Mouse (Mus musculus) urinary bladder, postnatal 36 days (tissue): ENCODE measurements around the gene Siah1a.

ENCODE experiments used
- DNase-seq, 2 experiments: peaks; one replicate each; pipeline ENCODE4 v3.0.0; 2022; ENCODE audit warnings: low spot score in 2 of 2, mixed read lengths in 1 of 2

The Siah1a gene

GRCm38 (mm10) chr8:86745221-86745934, at the start of gene Siah1a, which contains the start of gene Gm10638:
Gene Siah1a (minus strand): TSS chr8:86745934.
Gene Gm10638 (plus strand): TSS chr8:86745699.
- peak; percentile 64 to 65 for DNase-seq

- DNase-seq: no peak
Measured at GRCm38 (mm10) chr8:86794716-86795115, 49.0 kb upstream of the Siah1a start.

GRCm38 (mm10) chr8:86791542-86791941, 45.8 kb upstream of the Siah1a start:
- DNase-seq: no peak

GRCm38 (mm10) chr8:86789576-86789975, 43.8 kb upstream of the Siah1a start:
- no peak for DNase-seq

- DNase-seq: peak in 1 of 2 experiments; percentile 53
Measured at GRCm38 (mm10) chr8:86787891-86788420, 42.2 kb upstream of the Siah1a start.

GRCm38 (mm10) chr8:86786498-86786897, 40.8 kb upstream of the Siah1a start:
- DNase-seq: no peak

GRCm38 (mm10) chr8:86781094-86781493, 35.4 kb upstream of the Siah1a start:
- DNase-seq: no peak

- DNase-seq: no peak
Measured at GRCm38 (mm10) chr8:86779207-86779606, 33.5 kb upstream of the Siah1a start.

GRCm38 (mm10) chr8:86769945-86770715, 24.4 kb upstream of the Siah1a start:
- DNase-seq: peak; percentile 60 to 69

GRCm38 (mm10) chr8:86768499-86768898, 22.8 kb upstream of the Siah1a start:
- DNase-seq: peak; percentile 73 to 87

GRCm38 (mm10) chr8:86766548-86767211, 20.9 kb upstream of the Siah1a start:
- peak; percentile 79 to 81 for DNase-seq

GRCm38 (mm10) chr8:86765669-86766068, 19.9 kb upstream of the Siah1a start:
- no peak for DNase-seq

GRCm38 (mm10) chr8:86765155-86765554, 19.4 kb upstream of the Siah1a start:
- DNase-seq: no peak

GRCm38 (mm10) chr8:86762806-86763205, 17.1 kb upstream of the Siah1a start:
- no peak for DNase-seq

GRCm38 (mm10) chr8:86760746-86761145, 15.0 kb upstream of the Siah1a start:
- no peak for DNase-seq

- no peak for DNase-seq
Measured at GRCm38 (mm10) chr8:86759090-86759491, 13.4 kb upstream of the Siah1a start.

GRCm38 (mm10) chr8:86758651-86759050, 12.9 kb upstream of the Siah1a start:
- no peak for DNase-seq

GRCm38 (mm10) chr8:86756948-86757733, 11.4 kb upstream of the Siah1a start:
- peak in 1 of 2 experiments; percentile 62 for DNase-seq

- DNase-seq: no peak
Measured at GRCm38 (mm10) chr8:86749842-86750241, 4.1 kb upstream of the Siah1a start.

- no peak for DNase-seq
Measured at GRCm38 (mm10) chr8:86746511-86746910, 777 bp upstream of the Siah1a start.

GRCm38 (mm10) chr8:86745935-86746441, 254 bp upstream of the Siah1a start:
- DNase-seq: peak; percentile 93 to 95
